Mouse (Mus musculus): ENCODE measurements around the gene Ppil1. TPM values are rescaled to one million over a fixed set of nuclear protein-coding genes. Genes with fewer than 3 reads are reported as not detected.

Gene Ppil1
- polyA plus RNA-seq, 1 experiment from 2014 or later: 131 TPM

DNA sequence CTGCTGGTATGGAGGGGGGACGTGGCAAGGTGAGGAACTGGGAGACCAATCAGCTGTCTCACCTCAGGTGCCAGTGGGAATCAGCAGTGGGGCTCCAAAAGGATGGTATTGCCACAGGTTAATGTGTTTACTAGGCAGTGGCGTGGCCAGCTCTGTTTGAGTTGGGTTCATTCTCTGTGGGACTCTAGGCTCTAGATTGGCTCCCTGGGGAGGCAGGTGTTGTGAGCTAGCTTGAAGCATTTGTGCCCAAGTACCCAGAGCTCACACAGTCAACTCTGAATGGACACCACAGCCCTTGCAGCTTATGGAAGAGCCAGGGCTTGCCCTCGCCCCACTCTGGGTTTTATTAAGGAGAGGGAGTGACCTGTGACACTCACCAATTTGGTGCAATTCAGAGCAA lies 39.9 kb upstream of the Ppil1 start:
- no peak for DNase-seq (ENCODE audit: low spot score)
- no peak overlapping the region for H3K9ac ChIP-seq (ENCODE audit: low read length)
- H3K27me3 ChIP-seq (replicated peaks; ENCODE audit: control insufficient read depth, insufficient read depth, low read length): no peaks in the 10 kb centered on the region
- no peak for ATAC-seq
- 81% methylated on average over 3 of the region's 3 CpGs for WGBS
- no peak overlapping the region for H3K4me2 ChIP-seq (ENCODE audit: low read length)
- no peak overlapping the region for H3K27ac ChIP-seq (ENCODE audit: low read depth, low read length)
- H3K36me3 ChIP-seq (ENCODE audit: control insufficient read depth, insufficient read depth, low read length): peaks cover 28% of the 10 kb centered on the region
- no peak overlapping the region for H3K4me3 ChIP-seq (ENCODE audit: low read depth, low read length)
- no peaks in the 10 kb centered on the region for H3K9me3 ChIP-seq (replicated peaks; ENCODE audit: control insufficient read depth, low read length)
- H3K4me1 ChIP-seq (ENCODE audit: control insufficient read depth, insufficient read depth, low read length): no peaks in the 10 kb centered on the region

DNA sequence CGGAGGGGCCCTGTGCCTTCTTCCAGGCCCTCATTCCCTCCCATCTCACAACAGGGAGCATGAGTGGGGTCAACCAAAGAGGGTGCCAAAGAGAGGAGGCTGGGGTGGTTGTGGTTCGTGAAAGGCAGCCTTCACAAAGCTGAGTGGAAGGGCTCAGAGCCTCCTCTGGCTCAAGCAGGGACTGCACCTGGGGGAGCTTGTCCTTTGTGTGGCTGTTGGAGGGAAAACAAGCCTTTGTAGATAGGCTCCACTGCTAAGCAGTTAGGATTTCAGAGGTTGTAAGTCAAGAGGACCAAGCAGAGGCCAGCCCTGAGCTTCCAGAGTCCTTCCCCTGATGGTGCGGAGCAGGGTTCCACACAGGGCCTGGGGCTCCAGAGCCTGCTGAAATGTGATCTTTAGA lies 39.1 kb upstream of the Ppil1 start:
- Histone ChIP-seq H3K36me3 (ENCODE audit: control insufficient read depth, insufficient read depth, low read length) (peaks cover 35% of the 10 kb centered on the region), H3K9ac (ENCODE audit: low read length) (no peak overlapping the region), H3K9me3 (replicated peaks; ENCODE audit: control insufficient read depth, low read length) (no peaks in the 10 kb centered on the region), H3K27ac (ENCODE audit: low read depth, low read length) (no peak overlapping the region), H3K27me3 (replicated peaks; ENCODE audit: control insufficient read depth, insufficient read depth, low read length) (no peaks in the 10 kb centered on the region), H3K4me1 (ENCODE audit: control insufficient read depth, insufficient read depth, low read length) (no peaks in the 10 kb centered on the region), H3K4me3 (ENCODE audit: low read depth, low read length) (no peak overlapping the region), H3K4me2 (ENCODE audit: low read length) (no peak overlapping the region)
- DNase-seq (ENCODE audit: low spot score): no peak
- ATAC-seq: no peak
- WGBS: 52% methylated on average over 3 of the region's 3 CpGs

DNA sequence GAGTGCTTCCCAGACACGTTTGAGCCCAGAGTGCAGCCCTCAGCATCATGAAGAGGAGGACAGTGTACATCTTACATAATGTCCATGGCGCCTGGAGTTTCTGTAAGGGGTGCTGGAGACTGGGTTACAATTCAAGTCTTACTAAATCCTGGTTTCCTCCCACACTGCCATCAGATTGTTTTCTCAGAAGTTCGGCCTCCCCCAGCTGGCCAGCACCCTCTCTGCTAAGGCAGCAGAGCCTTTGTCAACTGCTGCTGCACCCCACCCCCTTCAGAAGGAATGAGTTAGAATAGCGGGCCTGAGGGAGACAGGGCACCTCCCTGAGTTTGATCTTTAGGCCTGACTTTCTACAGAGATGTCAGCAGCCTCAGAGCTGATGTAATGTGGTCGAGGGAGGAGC lies 38.2 kb upstream of the Ppil1 start:
- H3K9ac ChIP-seq (ENCODE audit: low read length): no peak overlapping the region
- H3K9me3 ChIP-seq (replicated peaks; ENCODE audit: control insufficient read depth, low read length): no peaks in the 10 kb centered on the region
- 83% methylated on average over 5 of the region's 5 CpGs for WGBS
- H3K4me1 ChIP-seq (ENCODE audit: control insufficient read depth, insufficient read depth, low read length): no peaks in the 10 kb centered on the region
- no peak for DNase-seq (ENCODE audit: low spot score)
- no peak for ATAC-seq
- no peak overlapping the region for H3K4me2 ChIP-seq (ENCODE audit: low read length)
- no peaks in the 10 kb centered on the region for H3K27me3 ChIP-seq (replicated peaks; ENCODE audit: control insufficient read depth, insufficient read depth, low read length)
- H3K36me3 ChIP-seq (ENCODE audit: control insufficient read depth, insufficient read depth, low read length): peaks cover 44% of the 10 kb centered on the region
- H3K4me3 ChIP-seq (ENCODE audit: low read depth, low read length): no peak overlapping the region
- H3K27ac ChIP-seq (ENCODE audit: low read depth, low read length): no peak overlapping the region

DNA sequence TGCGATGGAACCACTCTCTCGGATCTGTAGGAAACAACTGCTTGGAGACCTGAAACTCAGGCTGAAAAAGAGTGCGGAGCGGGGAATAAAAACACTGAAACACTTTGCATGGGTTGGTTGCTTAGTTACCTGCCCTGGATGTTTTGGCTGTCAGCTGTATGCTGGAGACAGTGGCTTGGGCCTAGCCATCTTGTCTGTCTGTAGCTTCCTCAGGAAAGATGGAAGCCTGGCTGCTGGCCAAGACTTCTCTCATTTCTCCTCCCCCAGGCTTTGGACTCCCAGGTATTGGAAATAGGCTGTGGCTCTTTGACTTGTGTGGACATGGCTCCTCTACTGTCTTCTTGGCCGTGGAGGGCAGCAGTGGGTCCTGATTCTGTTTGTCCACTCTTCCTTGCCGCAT lies 37.4 kb upstream of the Ppil1 start:
- Histone ChIP-seq H3K4me1 (ENCODE audit: control insufficient read depth, insufficient read depth, low read length) (no peaks in the 10 kb centered on the region), H3K27me3 (replicated peaks; ENCODE audit: control insufficient read depth, insufficient read depth, low read length) (no peaks in the 10 kb centered on the region), H3K4me2 (ENCODE audit: low read length) (no peak overlapping the region), H3K4me3 (ENCODE audit: low read depth, low read length) (no peak overlapping the region), H3K9ac (ENCODE audit: low read length) (no peak overlapping the region), H3K36me3 (ENCODE audit: control insufficient read depth, insufficient read depth, low read length) (peaks cover 51% of the 10 kb centered on the region), H3K27ac (ENCODE audit: low read depth, low read length) (no peak overlapping the region), H3K9me3 (replicated peaks; ENCODE audit: control insufficient read depth, low read length) (no peaks in the 10 kb centered on the region)
- ATAC-seq (no peak), DNase-seq (ENCODE audit: low spot score) (no peak)
- 93% methylated on average over 6 of the region's 6 CpGs for WGBS

DNA sequence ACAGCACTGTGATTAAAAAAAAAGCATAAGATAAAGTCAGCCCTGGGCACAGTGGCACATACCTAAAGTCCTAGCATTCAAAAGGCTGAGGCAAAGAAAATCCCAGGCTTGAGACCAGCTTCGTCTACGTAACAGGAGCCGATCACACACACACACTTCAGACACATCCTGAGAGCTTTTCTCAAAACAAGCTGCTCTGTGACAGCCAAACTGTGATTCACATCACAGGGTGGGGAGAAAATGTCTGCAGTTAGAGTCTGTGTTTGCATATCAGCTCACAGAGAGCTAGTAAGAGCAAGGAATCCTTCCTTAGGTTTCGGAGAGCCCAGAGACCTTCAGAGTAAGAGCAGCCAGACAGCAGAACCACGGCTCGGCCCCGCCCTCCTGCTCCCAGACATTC lies 36.9 kb upstream of the Ppil1 start:
- H3K36me3 ChIP-seq (ENCODE audit: control insufficient read depth, insufficient read depth, low read length): peaks cover 54% of the 10 kb centered on the region

DNA sequence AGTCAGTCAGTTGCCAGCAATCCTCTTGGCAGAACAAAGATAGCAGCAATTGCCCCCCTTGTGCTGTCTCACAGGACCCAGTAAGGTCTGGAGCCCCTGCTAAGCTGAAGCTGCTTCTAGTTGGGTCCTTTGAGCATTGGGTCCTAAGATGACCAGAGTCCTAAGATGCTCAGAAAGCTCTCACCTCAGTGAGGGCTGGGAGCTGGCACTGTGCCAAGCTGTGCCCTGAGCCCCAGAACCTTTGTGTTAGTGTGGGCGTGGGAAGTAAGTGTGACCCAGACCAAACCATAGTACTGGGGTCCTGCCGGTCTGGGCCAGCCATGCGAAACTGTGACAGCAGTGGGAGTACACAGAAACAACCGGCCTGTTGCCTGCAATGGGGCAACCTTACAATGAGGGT lies 35.3 kb upstream of the Ppil1 start:
- no peak for ATAC-seq
- Histone ChIP-seq H3K27me3 (replicated peaks; ENCODE audit: control insufficient read depth, insufficient read depth, low read length) (no peaks in the 10 kb centered on the region), H3K4me3 (ENCODE audit: low read depth, low read length) (no peak overlapping the region), H3K9ac (ENCODE audit: low read length) (no peak overlapping the region), H3K9me3 (replicated peaks; ENCODE audit: control insufficient read depth, low read length) (no peaks in the 10 kb centered on the region), H3K4me2 (ENCODE audit: low read length) (no peak overlapping the region), H3K27ac (ENCODE audit: low read depth, low read length) (no peak overlapping the region), H3K36me3 (ENCODE audit: control insufficient read depth, insufficient read depth, low read length) (peaks cover 68% of the 10 kb centered on the region), H3K4me1 (ENCODE audit: control insufficient read depth, insufficient read depth, low read length) (no peaks in the 10 kb centered on the region)
- 80% methylated on average over 4 of the region's 4 CpGs for WGBS
- no peak for DNase-seq (ENCODE audit: low spot score)

More for the DNA sequence above, 36.9 kb upstream of the Ppil1 start:
- H3K9ac ChIP-seq (ENCODE audit: low read length): no peak overlapping the region
- ATAC-seq (no peak), DNase-seq (ENCODE audit: low spot score) (no peak)
- H3K4me1 ChIP-seq (ENCODE audit: control insufficient read depth, insufficient read depth, low read length): no peaks in the 10 kb centered on the region
- no peak overlapping the region for H3K4me2 ChIP-seq (ENCODE audit: low read length)
- 94% methylated on average over 7 of the region's 7 CpGs for WGBS
- H3K27me3 ChIP-seq (replicated peaks; ENCODE audit: control insufficient read depth, insufficient read depth, low read length): no peaks in the 10 kb centered on the region
- no peak overlapping the region for H3K27ac ChIP-seq (ENCODE audit: low read depth, low read length)
- no peaks in the 10 kb centered on the region for H3K9me3 ChIP-seq (replicated peaks; ENCODE audit: control insufficient read depth, low read length)
- H3K4me3 ChIP-seq (ENCODE audit: low read depth, low read length): no peak overlapping the region

DNA sequence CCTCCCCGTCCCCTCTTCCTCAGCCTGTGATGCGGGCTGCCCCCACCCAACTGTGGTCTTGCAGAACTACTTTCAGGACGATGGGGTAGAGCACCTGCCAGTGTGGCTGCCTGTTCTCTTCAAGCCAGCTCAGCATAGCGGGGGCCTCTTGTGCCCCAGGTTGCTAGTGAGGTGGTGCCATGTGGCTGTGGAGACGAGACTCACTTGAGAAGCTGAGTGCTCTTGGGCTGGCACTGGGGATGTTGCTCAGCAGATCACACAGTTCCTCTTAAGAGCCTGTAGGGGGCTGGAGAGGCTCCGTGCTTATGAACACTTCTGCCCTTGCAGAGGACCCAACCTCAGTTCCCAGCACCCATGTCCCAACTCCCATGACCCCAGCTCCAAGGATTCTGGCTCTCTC lies 33.8 kb upstream of the Ppil1 start:
- Histone ChIP-seq H3K27me3 (replicated peaks; ENCODE audit: control insufficient read depth, insufficient read depth, low read length) (no peaks in the 10 kb centered on the region), H3K4me2 (ENCODE audit: low read length) (no peak overlapping the region), H3K4me3 (ENCODE audit: low read depth, low read length) (no peak overlapping the region), H3K9ac (ENCODE audit: low read length) (no peak overlapping the region), H3K27ac (ENCODE audit: low read depth, low read length) (no peak overlapping the region), H3K9me3 (replicated peaks; ENCODE audit: control insufficient read depth, low read length) (no peaks in the 10 kb centered on the region), H3K36me3 (ENCODE audit: control insufficient read depth, insufficient read depth, low read length) (peaks cover 74% of the 10 kb centered on the region), H3K4me1 (ENCODE audit: control insufficient read depth, insufficient read depth, low read length) (no peaks in the 10 kb centered on the region)
- WGBS: 86% methylated on average over 6 of the region's 6 CpGs
- DNase-seq (ENCODE audit: low spot score): no peak
- no peak for ATAC-seq

DNA sequence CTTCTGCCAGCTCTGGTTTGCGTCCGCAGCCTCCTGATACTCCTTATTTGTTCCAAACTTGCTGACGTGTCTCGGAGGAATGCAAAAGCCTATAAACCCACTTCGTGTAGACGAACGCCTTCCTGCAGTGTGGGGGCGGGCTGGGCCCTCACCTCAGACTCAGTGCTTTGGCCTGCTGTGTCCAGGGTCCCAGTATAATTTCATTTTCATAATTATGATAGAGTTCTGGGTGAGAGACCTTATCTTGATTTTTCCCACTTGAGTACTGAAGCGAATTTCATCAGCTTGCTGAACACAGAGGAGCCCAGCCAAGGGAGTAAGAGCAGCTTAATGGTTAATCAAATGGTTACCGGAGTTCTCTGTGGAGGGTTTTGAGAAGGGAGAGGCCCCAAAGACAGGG lies 33.3 kb upstream of the Ppil1 start:
- no peak overlapping the region for H3K4me3 ChIP-seq (ENCODE audit: low read depth, low read length)
- H3K9ac ChIP-seq (ENCODE audit: low read length): no peak overlapping the region
- no peaks in the 10 kb centered on the region for H3K27me3 ChIP-seq (replicated peaks; ENCODE audit: control insufficient read depth, insufficient read depth, low read length)
- ATAC-seq: no peak
- no peaks in the 10 kb centered on the region for H3K4me1 ChIP-seq (ENCODE audit: control insufficient read depth, insufficient read depth, low read length)
- H3K36me3 ChIP-seq (ENCODE audit: control insufficient read depth, insufficient read depth, low read length): peaks cover 74% of the 10 kb centered on the region
- H3K9me3 ChIP-seq (replicated peaks; ENCODE audit: control insufficient read depth, low read length): no peaks in the 10 kb centered on the region
- DNase-seq (ENCODE audit: low spot score): no peak
- WGBS: 89% methylated on average over 10 of the region's 10 CpGs
- H3K4me2 ChIP-seq (ENCODE audit: low read length): no peak overlapping the region
- H3K27ac ChIP-seq (ENCODE audit: low read depth, low read length): no peak overlapping the region

DNA sequence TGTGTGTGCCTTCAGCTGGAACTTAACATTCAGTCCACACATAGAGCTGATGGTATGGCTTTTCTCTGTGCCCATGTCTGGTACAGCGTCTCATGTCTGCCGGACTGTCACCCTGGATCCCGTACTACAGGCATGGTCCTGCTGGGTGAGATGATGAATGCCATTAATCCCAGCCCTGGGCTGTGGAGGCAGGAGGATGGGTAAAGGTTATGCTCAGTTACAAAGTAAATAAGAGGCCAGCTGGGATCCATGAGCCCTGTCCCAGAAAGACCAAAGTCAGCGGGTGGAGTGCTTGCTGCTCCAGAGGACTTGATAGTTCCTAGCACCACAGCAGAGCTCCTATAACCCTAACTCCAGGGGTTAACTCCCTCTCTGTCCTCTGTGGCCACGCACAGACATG lies 31.8 kb upstream of the Ppil1 start:
- H3K36me3 ChIP-seq (ENCODE audit: control insufficient read depth, insufficient read depth, low read length): peaks cover 64% of the 10 kb centered on the region

More for the DNA sequence above, 31.8 kb upstream of the Ppil1 start:
- no peak overlapping the region for H3K27ac ChIP-seq (ENCODE audit: low read depth, low read length)
- DNase-seq (ENCODE audit: low spot score): no peak
- no peak for ATAC-seq
- H3K4me2 ChIP-seq (ENCODE audit: low read length): no peak overlapping the region
- H3K27me3 ChIP-seq (replicated peaks; ENCODE audit: control insufficient read depth, insufficient read depth, low read length): no peaks in the 10 kb centered on the region
- no peak overlapping the region for H3K9ac ChIP-seq (ENCODE audit: low read length)
- H3K9me3 ChIP-seq (replicated peaks; ENCODE audit: control insufficient read depth, low read length): no peaks in the 10 kb centered on the region
- no peak overlapping the region for H3K4me3 ChIP-seq (ENCODE audit: low read depth, low read length)
- WGBS: 88% methylated on average over 5 of the region's 5 CpGs
- H3K4me1 ChIP-seq (ENCODE audit: control insufficient read depth, insufficient read depth, low read length): no peaks in the 10 kb centered on the region
